Mouse (Mus musculus): ENCODE results near the gene Lcn4.

GRCm38 (mm10) chr2:26632541-26633395 lies 38.3 kb downstream of the Lcn4 start:
- TF ChIP-seq POLR2A (IDR thresholded peaks at IDR 0.05; ENCODE audit: insufficient read depth, low read depth, low read length) = no peak
- TF ChIP-seq CTCF (IDR thresholded peaks at IDR 0.05) = no peak
- no peak for TF ChIP-seq EP300 (IDR thresholded peaks at IDR 0.05; ENCODE audit: insufficient read depth, low read depth, low read length)

All from heart, adult 2 months (tissue).